Comparison of ENCODE assay signal across 8 mouse cellular contexts in the genomic region with DNA sequence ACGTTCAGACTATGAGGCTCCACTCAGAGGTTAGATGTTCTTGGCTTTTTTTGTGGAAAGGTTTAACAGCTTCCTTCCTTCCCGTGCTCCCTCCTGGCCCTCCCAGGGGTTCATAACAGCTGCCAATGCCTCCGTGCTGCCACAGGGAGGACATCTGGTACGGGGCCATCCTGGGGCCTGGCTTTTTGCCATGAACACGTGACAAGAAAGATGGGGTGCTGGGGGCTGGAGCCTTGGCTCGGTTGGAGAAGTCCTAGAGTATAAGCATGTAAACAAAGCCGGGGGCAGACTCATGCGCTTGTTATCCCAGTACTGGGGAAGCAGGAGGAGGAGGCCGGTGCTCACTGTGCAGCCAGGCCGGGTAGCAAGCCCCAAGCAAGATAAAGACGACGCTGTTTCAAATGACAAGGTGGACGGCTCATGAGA.
A peak's percentile ranks its signal among the peaks of the same experiment; 100 is the strongest.
DNase-seq lines count a peak whose midpoint lies in the region; ATAC-seq and TF ChIP-seq lines count a peak whose summit lies in the region.

No protein-coding gene starts in this region.

- TF ChIP-seq CTCF in lung, adult 2 months (IDR thresholded peaks at IDR 0.05; ENCODE audit: insufficient read depth, low read length) = no peak

- H3K4me3 ChIP-seq in intestine, embryonic 16.5 days (ENCODE audit: low read length) = no peak overlapping the region
- no peak overlapping the region for H3K4me3 ChIP-seq in lung, adult 2 months (replicated peaks; ENCODE audit: extremely low read depth, low read depth, low read length)
- no peak overlapping the region for H3K4me3 ChIP-seq in neural tube, embryonic 13.5 days

- no peak for TF ChIP-seq POLR2A in lung, adult 2 months (IDR thresholded peaks at IDR 0.05; ENCODE audit: borderline replicate concordance, extremely low read depth, low read depth, low read length)

- no peaks in the 10 kb centered on the region for H3K27me3 ChIP-seq in intestine, embryonic 16.5 days (replicated peaks; ENCODE audit: control insufficient read depth, insufficient read depth, low read length)
- no peaks in the 10 kb centered on the region for H3K27me3 ChIP-seq in neural tube, embryonic 13.5 days

- peak; percentile 31 to 37 for DNase-seq in frontal cortex, postnatal 10 days (ENCODE audit: low spot score in 2 of 2)
- DNase-seq in frontal cortex, postnatal 14 days (ENCODE audit: low spot score in 2 of 2) = no peak
- peak; percentile 18 for DNase-seq in cerebellum, adult 9-10 months
- DNase-seq in heart, adult 18-20 months = peak; percentile 87 to 92
- DNase-seq in lung, adult 2 months = peak; percentile 60
- no peak for DNase-seq in right cerebral cortex, adult 2 months (ENCODE audit: low spot score in 2 of 2)

- no peak overlapping the region for H3K4me2 ChIP-seq in intestine, embryonic 16.5 days (ENCODE audit: low read depth, low read length)
- H3K4me2 ChIP-seq in neural tube, embryonic 13.5 days = no peak overlapping the region

- peak overlapping the region; percentile 80 for H3K27ac ChIP-seq in intestine, embryonic 16.5 days (ENCODE audit: low read length)
- peak overlapping the region; percentile 68 for H3K27ac ChIP-seq in neural tube, embryonic 13.5 days (replicated peaks)

- H3K9ac ChIP-seq in intestine, embryonic 16.5 days (ENCODE audit: low read depth, low read length) = no peak overlapping the region; the same call in 1 of the 2 replicates
- no peak overlapping the region for H3K9ac ChIP-seq in neural tube, embryonic 13.5 days

- ATAC-seq in intestine, embryonic 16.5 days = peak; percentile 77
- ATAC-seq in neural tube, embryonic 13.5 days (ENCODE audit: low read depth) = peak; percentile 53

- H3K9me3 ChIP-seq in intestine, embryonic 16.5 days (ENCODE audit: control insufficient read depth, low read length) = no peaks in the 10 kb centered on the region
- H3K9me3 ChIP-seq in neural tube, embryonic 13.5 days = 0 out of 2 replicates have a peak, but pooled peaks cover 3% of the 10 kb centered on the region

- H3K36me3 ChIP-seq in intestine, embryonic 16.5 days (ENCODE audit: control insufficient read depth, insufficient read depth, low read length) = no peaks in the 10 kb centered on the region
- no peaks in the 10 kb centered on the region for H3K36me3 ChIP-seq in neural tube, embryonic 13.5 days

- peaks cover 12% of the 10 kb centered on the region for H3K4me1 ChIP-seq in intestine, embryonic 16.5 days (ENCODE audit: control insufficient read depth, insufficient read depth, low read length)
- peaks cover 10% of the 10 kb centered on the region; the same call in 1 of the 2 replicates for H3K4me1 ChIP-seq in lung, adult 2 months (ENCODE audit: control insufficient read depth, insufficient read depth, low read length)
- peaks cover 37% of the 10 kb centered on the region for H3K4me1 ChIP-seq in neural tube, embryonic 13.5 days (replicated peaks)

- 30% methylated on average over 13 of the region's 13 CpGs for WGBS in intestine, embryonic 16.5 days
- WGBS in lung, adult 2 months = 8% methylated on average over 13 of the region's 13 CpGs
- WGBS in neural tube, embryonic 13.5 days = 35% methylated on average over 13 of the region's 13 CpGs

Comparison
In these comparisons a context has a peak if more than half of its experiments do, and no peak if none do; other contexts are left out.
1. DNase-seq: peak in frontal cortex, postnatal 10 days (2 of 2), cerebellum, adult 9-10 months (single experiment), heart, adult 18-20 months (2 of 2) and lung, adult 2 months (single experiment); none in frontal cortex, postnatal 14 days (0 of 2) and right cerebral cortex, adult 2 months (0 of 2).